Mouse (Mus musculus) left cerebral cortex, postnatal 25 days (tissue): ENCODE measurements at regions not wholly inside any gene's neighbourhood (a gene's known extent, or its start where the extent isn't known, plus 50 kb on each side); places are given as distances from the start of the nearest gene placed in this dataset.
"Not testable (repeated sequence)": the region's sequence is repeated elsewhere in the genome, so short reads cannot be mapped to it uniquely, and the experiment has no call there.

Experiments
- DNase-seq, 2 experiments: peaks; one replicate each; pipeline ENCODE4 v3.0.0; 2022; ENCODE audit warnings: low spot score in 2 of 2, mixed read lengths in 1 of 2
- intact Hi-C: fragments of 180-260 bp; cut with DNase I; formaldehyde crosslinking; loops from one replicate; pipeline ENCODE4 v1.15.1; 2025

DNA sequence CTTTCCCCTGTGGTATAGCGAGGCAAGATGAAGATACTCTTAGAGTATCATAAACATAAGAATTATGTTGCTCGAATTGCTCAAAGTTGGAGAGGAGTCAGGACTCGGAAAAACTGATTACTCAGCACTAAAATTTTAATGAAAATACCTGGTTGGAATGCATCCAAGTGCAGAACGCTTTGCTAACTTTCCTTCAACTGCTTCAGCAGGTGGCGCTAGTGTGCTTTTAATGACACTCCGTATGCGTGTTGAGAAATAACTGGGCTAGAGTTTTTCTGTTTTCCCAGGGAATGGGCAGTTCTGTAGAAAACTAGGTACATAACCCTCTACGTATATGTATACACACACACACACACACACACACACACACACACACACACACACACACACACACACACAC lies 221.0 kb downstream of the Grxcr1 start:
- peak; percentile 68 to 75 for DNase-seq
- intact Hi-C loops: loop anchor here (2.0 kb wide), 2 partner anchors 1088 to 1268 kb away; partner anchors contain the start of gene Kctd8

DNA sequence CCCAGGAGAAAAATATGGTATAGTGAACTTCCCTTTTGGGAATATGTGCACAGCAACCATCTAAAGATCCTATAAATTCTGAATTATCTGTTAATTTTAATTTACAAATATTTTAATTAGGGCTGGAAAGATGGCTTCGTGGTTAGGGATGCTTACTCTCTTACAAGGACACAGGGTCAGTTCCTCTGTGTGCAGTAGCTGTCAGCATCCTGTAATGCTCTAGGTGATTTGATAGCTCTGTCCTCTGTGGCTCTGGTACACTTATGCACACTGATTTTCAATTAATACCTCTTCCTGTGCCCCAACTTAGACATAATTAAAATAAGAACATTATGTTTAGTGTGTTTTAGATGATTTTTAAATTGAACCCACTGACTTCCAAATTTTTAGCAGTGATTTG lies 221.8 kb downstream of the Grxcr1 start:
- DNase-seq: no peak
- intact Hi-C loops: loop anchor here (2.0 kb wide), 2 partner anchors 1087 to 1267 kb away; partner anchors contain the start of gene Kctd8

DNA sequence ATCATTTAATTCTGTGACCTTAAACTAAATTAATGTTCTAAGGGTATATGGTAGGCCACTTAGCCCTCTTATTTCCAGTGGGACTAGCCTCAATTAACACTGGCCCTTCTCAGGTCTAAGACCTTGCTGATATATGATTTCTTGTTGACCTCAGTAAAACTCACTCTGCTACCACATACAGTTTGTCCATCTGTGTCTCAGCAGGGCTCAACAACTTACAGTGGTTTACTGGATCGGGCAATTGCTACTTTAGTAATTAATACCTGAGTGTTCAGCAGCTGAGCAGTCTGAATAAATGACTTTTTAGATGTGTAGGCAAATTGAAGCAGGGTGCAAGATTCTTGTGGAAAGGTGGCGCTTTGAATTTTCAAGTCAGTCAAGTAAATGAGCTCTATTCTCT lies 222.5 kb downstream of the Grxcr1 start:
- intact Hi-C loops: no loop called here
- no peak for DNase-seq

DNA sequence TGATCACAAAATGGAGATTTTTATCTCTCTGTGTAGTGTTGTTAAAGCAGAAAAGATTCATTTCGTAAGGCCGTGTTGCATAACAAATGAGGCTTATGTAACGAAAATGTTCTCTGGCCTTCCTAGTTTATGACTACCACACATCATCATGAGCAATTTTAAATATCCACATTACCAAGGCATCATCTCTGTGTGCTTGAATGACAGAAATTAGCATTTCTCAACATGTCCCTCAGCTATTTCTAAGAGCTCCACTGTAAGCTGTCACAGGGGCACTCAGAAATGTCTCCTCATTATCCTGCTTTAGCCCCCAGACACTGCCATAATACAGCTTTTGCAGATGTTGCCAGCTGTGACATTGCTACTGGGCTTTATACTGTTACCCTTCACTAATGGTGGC lies 232.6 kb downstream of the Grxcr1 start:
- intact Hi-C loops: no loop called here
- no peak for DNase-seq

DNA sequence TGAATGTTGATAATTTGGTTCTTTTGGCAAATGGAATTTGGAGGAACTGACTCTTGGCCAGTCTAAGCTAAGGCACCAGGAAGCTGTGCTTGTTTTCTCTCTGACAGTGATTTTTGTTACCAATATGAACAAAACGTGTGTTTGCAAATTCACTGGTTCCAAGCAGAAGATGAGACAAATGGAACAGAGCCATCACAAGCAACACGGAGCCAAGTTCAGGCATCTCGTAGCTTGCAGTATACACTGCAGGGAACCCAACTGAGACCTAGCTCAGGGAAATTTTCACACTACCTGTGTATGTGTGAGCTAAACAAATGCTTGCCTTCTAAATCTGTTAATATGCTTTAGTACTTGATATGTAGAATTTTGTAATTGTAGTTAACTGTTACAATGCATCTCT lies 242.6 kb downstream of the Grxcr1 start:
- intact Hi-C loops: no loop called here
- DNase-seq: no peak

DNA sequence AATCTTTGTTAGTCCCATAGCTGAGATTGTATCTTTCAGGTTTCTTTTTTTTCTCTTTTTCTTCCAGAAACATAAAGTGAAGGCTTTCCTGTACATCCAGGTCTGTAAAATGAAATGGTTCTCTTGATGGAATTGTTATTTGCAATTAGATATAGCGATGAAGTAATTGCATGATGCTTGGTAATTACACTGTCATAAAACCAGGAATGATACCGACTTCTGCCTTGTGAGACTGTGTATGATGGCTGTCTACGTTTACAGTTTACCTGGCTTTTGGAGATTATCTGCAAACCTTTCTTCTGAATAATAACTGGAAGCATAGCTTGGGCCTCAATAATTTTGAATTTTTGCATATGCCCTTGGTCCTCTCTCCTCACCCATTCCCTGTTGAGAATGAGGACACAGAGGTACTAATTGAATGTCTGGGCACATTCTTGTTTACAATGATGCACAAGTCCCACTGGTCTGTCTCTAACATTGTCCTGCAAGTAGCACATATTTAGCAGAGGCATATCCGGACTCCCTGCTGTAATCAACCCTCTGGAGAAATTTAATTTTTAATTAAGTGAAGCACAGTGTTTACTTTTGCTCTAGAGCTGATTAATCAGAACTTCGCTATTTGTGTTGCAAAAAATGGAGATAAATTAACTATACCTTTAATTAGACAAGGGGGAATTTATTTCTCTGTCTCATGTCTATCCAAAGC lies 244.1 kb downstream of the Grxcr1 start:
- intact Hi-C loops: no loop called here
- no peak for DNase-seq

DNA sequence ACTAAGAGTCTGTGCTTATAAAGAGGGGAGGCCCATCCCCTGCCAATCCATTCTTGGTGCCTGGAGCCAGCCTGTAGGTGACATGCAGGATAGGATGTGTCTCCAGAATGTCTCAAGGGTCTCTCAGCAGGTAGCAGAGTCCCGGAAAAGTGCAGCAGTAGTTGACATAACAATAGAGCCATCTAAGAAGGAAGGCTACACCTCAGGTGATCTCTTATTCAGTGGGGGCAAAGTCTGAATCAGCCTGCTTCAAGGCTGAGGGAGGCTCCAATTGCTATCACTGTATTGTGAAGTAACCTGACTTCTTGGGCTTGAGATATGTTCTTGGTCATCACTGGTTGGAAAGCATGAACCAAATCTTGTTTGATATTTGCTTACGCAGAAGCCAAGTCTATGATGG lies 264.1 kb downstream of the Grxcr1 start:
- intact Hi-C loops, DNase-seq: not testable (repeated sequence)

DNA sequence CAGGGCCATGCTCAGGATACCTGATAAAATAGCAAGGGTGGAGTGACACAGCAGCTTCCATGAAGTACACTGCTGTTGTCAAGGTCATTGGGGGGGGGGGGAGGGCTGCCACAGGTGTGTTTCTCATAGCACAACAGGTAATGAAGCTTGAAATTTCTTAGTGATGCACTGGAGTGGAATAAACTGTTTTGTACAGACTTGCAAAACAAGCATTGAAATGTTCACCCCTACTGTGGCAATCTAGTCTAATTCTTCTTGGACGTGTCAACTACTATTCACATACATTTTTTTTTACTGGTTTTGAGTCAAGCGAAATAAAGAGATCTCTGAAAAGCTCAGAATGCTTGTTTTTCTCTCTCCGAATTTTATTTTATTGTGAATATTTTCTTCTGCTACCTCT lies 281.6 kb downstream of the Grxcr1 start:
- intact Hi-C loops: no loop called here
- no peak for DNase-seq

DNA sequence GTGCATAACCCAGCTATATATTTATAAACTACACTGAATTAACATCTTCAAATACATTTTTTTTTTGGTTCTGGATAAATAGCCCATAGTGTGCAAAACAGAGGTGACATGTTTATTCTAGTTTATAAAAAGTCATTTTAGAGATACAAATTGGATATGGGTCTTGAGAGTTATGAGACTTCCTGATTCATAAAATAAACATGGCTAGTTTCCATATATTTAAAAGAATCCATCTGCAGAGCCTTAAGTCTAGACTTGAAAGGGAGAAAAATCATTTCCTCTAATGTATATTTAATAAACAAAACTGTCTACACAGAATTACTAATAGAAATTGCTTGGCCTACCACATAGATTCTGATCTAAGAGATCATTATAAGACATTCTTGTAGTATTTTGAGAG lies 287.3 kb downstream of the Grxcr1 start:
- DNase-seq: no peak
- intact Hi-C loops: no loop called here

DNA sequence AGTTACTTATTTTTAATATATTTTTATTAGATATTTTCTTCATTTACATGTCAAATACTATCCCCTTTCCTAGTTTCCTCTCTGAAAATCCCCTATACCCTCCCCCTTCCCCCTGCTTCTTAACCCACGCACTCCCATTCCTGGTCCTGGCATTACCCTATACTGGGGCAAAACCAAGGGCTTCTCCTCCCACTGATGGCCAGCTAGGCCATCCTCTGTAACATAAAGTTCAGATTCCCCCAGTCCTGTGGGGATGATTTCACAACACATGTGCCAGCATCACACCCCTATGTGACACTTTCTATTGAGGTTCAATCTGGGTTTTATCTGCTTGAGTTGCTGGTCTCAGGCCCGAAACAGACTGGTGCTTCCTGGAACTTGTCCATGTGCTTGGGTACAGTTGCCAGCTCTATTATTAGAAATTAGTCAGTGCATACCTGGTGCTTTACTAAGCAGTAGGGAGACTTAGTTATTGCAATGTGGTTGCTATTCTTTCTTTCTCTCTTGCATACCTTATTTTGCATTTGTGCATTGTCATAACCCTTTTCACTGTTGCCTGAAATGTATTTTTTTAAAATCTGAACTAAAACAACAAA lies 295.5 kb downstream of the Grxcr1 start:
- intact Hi-C loops: no loop called here
- DNase-seq: no peak

DNA sequence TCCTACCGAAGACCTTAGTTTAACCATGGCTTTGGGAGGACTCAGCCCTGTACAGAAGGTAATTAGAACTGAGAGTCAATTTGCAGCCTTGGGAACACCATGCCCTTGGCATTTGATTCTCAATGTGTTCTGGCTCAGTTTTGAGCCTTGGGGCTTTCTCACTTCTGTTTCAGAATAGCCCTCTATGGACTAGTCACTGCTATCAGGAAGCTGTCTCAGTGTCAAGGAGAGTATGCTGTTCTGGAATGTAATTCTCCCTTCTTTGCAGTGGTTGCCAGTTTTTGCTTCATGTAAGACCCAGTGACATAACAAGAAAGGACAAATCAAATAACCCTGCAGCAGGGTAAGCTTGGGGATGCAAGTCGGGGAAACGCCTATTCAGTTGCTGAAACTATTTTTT lies 297.7 kb downstream of the Grxcr1 start:
- no peak for DNase-seq
- intact Hi-C loops: no loop called here

DNA sequence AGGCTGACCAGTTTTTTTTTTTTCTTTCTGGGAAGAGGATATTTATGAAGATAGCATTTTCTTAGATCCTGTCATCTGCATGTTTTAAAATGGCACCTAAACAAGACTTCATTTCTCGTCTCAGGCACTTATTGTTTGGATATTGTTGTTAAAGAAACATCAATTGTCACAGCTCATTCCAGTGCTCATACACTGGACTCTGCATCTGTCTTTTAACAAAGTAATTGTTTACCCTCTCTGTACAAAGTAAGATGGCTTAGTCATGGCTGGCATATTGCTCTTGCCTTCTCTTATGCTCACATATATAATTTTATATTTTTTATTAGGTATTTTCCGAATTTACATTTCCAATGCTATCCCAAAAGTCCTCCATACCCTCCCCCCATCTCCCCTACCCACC lies 298.2 kb downstream of the Grxcr1 start:
- intact Hi-C loops: no loop called here
- DNase-seq: no peak

DNA sequence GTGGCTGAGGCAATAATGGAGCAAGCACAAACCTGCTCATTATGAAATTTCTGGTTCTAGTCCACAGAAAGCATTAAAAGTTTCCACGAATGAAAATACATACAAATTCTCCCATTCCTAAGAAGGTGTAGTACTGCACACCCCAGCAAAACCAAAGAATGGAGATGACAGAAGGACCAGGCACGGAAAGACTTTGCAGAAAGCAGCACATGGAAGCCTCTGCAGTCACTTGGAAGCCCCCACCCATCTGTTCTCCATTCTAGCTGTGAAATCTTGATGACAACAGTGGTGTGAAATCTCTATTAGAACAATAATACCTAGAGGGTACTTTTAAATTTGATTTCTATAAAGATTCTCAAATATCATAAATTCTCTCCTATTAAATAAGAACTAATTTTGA lies 319.3 kb downstream of the Grxcr1 start:
- DNase-seq: no peak
- intact Hi-C loops: no loop called here

DNA sequence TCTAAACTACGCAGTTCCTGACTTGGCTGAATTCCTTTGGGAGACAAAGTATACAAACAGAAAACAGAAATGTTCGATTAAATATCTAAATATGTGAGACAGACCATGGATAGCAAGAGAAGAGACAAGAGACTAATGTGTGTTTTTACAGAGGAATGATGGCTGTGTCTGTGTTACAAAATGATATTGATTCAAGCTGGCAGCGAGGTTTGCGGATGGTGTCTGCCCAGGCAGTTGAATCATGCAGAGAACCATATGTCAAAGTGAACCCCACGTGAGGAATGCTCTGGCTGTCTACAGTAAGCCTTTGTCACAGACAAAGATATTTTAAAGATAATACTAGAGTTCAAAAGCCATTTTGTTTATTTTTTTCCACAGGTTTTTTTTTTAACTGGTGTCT lies 320.2 kb downstream of the Grxcr1 start:
- DNase-seq: peak; percentile 6 to 64
- intact Hi-C loops: no loop called here

DNA sequence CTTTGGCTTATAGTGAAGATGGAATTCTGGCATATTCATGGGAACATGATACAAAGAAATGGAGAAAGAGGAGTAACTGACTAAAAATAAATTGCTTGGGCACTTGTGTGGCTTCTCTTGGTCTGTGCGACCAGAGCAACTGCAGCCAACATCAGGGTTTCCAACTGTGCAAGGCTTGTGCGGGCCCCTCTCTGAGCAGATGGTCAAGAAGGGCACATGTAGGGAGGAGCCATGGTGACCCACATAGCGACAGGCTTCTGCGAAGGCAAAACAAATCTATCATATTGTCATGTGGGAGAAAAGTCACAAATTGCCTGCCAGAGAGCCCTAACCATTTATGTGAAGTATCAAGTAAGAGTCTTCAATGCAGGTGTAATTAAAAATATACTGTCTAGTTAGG lies 321.6 kb downstream of the Grxcr1 start:
- no peak for DNase-seq
- intact Hi-C loops: no loop called here

DNA sequence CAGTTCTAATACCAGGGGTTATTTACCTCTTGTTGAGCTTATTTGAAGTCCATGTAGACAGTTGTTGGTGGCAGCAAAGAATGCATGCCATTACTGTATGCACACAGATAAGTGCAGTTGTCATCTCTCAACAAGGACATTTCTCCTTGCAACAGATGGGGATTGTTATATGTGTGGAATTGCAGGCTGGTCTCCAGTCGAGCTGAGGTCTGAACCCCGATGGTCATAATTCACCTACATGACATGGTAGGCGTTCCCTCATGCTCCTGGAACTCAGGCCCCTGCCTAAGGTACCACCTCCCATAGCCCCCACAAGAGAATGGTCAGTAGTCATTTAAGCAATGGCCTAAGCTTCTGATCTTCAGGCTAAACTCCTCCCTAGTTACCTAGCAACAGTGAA lies 322.2 kb downstream of the Grxcr1 start:
- intact Hi-C loops, DNase-seq: not testable (repeated sequence)

DNA sequence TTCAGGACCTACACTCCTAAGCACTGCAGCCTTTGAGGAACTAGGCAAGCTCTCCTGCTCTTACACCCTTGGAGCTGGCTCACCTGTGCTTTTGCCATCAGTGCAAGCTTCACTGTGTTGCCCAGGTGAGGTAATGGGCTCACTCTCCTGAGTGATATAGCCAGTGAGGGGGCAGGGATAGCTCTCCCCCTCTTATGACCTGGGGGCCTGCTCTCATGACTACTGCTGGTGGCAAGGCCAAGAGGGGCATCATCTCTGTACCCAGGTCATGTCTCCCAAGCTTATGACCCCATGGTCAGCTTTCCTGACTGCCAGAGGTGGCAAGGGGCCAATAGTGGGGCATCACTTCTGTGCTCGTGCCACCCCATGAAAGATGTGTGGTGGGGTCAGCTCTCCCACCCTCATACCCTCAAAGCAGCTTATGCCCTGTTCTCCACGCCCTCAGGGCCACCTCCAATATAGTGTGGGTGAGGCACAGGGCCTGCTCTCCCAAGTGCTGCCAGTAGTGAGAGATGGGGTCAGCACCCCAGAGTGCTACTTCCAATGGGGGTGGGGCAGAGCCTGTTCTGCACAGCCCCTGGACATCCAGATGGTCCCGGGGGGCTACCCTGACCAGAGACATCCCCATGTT lies 330.1 kb downstream of the Grxcr1 start:
- DNase-seq: no peak
- intact Hi-C loops: no loop called here

DNA sequence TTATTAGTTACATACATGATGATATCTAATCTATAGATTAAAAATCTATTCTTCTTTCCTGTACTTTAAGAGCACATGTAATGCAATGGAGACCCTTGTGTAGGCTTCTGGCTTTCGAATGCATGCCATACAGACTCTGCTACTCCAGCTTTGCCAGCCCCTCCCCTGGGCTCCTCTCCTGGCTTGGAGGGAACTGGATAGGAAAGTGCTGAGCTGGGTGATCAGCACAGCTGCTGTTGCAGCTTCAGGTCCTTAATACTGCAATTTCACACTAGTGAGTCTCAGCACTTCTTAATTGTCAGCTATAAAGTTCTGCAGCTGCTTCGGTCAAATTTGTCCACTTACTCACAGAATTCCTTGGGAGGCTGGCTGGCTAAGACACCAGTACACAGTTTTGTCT lies 341.4 kb downstream of the Grxcr1 start:
- DNase-seq: peak in 1 of 2 experiments; percentile 26
- intact Hi-C loops: no loop called here
